Mouse (Mus musculus) kidney, embryonic 15.5 days (tissue): ENCODE results near the gene Gpr37l1. TPM values are rescaled to one million over a fixed set of nuclear protein-coding genes. Genes with fewer than 3 reads are reported as not detected.

ENCODE experiments used
- ATAC-seq: fragments of 200-750 bp; cut with Nextera tagmentation; replicated peaks from 2 replicates; pipeline ENCODE4 v1.8.0; 2017; ENCODE audit warnings: moderate TSS enrichment; ENCODE audit not compliant: low FRiP score
- H3K27ac ChIP-seq: fragments of 300-500 bp; sonication (generic); 2 replicates; pipeline ENCODE4 v1.5.1; 2015; ENCODE audit warnings: mild to moderate bottlenecking, inconsistent platforms
- H3K27me3 ChIP-seq: fragments of 300-500 bp; sonication (generic); 2 replicates; pipeline ENCODE4 v1.6.1; 2015; ENCODE audit warnings: inconsistent platforms
- H3K36me3 ChIP-seq: fragments of 300-500 bp; sonication (generic); 2 replicates; pipeline ENCODE4 v1.6.1; 2015; ENCODE audit warnings: inconsistent platforms
- H3K4me1 ChIP-seq: fragments of 300-500 bp; sonication (generic); 2 replicates; pipeline ENCODE4 v1.6.1; 2015; ENCODE audit warnings: inconsistent platforms
- H3K4me2 ChIP-seq: fragments of 300-500 bp; sonication (generic); 2 replicates; pipeline ENCODE4 v1.6.1; 2015; ENCODE audit warnings: moderate library complexity, mild to moderate bottlenecking, inconsistent platforms
- H3K4me3 ChIP-seq: fragments of 300-500 bp; sonication (generic); replicated peaks from 2 replicates; pipeline ENCODE4 v1.5.1; 2015; ENCODE audit warnings: mild to moderate bottlenecking, inconsistent platforms
- H3K9ac ChIP-seq: fragments of 300-500 bp; sonication (generic); 2 replicates; pipeline ENCODE4 v1.6.1; 2015; ENCODE audit warnings: mild to moderate bottlenecking, inconsistent platforms
- H3K9me3 ChIP-seq: fragments of 300-500 bp; sonication (generic); replicated peaks from 2 replicates; pipeline ENCODE4 v1.6.1; 2016; ENCODE audit warnings: inconsistent platforms
- WGBS: fragments of 180-500 bp; shearing (Covaris S2); methylation state at CpG from one replicate; pipeline ENCODE4 v1.1.7; 2015; ENCODE audit warnings: mixed read lengths; 5-methylcytosine and 5-hydroxymethylcytosine counted together
- polyA plus RNA-seq: library from polyadenylated mRNA; unstranded; fragments of >200 nt; fragmentation: Nextera tagmentation; extraction: Ambion mirVana; gene quantifications from 2 replicates; pipeline ENCODE4 v1.2.1, GENCODE M21; 2015

The Gpr37l1 gene
- polyA plus RNA-seq: 0.09 TPM in 1 of 2 replicates, not detected in the other

- no peak within 1 kb of the TSS for H3K27ac ChIP-seq
- WGBS: 67% methylated on average over 11 of the region's 11 CpGs
- ATAC-seq: no peak
Measured at GRCm38 (mm10) chr1:135167435-135167834, at the start of gene Gpr37l1. Gene Gpr37l1 (minus strand): TSS chr1:135167681.

GRCm38 (mm10) chr1:135213772-135214640, 46.5 kb upstream of the Gpr37l1 start:
- Histone ChIP-seq H3K9me3 (no peaks in the 10 kb centered on the region), H3K9ac (no peak overlapping the region), H3K27me3 (no peaks in the 10 kb centered on the region), H3K4me2 (no peak overlapping the region), H3K27ac (no peak overlapping the region), H3K4me3 (no peak overlapping the region), H3K36me3 (no peaks in the 10 kb centered on the region), H3K4me1 (peaks cover 5% of the 10 kb centered on the region)
- ATAC-seq: no peak
- WGBS: 82% methylated on average over 9 of the region's 9 CpGs

More at GRCm38 (mm10) chr1:135167435-135167834, at the start of gene Gpr37l1:
- Histone ChIP-seq H3K4me2 (no peak within 1 kb of the TSS), H3K9me3 (no peaks in the 10 kb centered on the region), H3K27me3 (no peaks in the 10 kb centered on the region), H3K9ac (no peak within 1 kb of the TSS), H3K36me3 (no peaks in the 10 kb centered on the region), H3K4me3 (no peak within 1 kb of the TSS), H3K4me1 (peaks cover 8% of the 10 kb centered on the region; the same call in 1 of the 2 replicates)

DNA sequence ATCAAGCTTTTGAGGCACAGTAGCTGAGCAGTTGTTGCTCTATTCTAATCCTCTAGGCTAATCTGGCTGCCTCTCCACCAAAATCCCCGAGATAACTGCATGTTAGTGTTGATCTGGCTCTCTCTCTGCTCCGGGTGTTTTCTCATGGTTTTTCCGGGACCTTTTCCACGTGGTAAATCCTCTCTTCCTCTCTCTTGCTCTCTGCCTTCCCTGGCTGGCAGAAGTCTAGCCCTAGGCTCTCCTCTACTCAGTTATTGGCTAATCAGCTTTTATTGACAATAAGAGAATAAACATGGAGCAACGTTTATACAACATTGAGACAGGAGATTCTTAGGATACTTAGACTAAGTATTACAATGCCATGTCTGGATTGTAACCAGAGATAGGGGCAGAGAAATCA, 42.9 kb upstream of the Gpr37l1 start:
- ATAC-seq: no peak
- no peak overlapping the region for H3K9ac ChIP-seq
- H3K4me2 ChIP-seq: no peak overlapping the region
- no peak overlapping the region for H3K27ac ChIP-seq
- H3K9me3 ChIP-seq: no peaks in the 10 kb centered on the region
- H3K4me3 ChIP-seq: no peak overlapping the region
- H3K36me3 ChIP-seq: no peaks in the 10 kb centered on the region
- H3K27me3 ChIP-seq: no peaks in the 10 kb centered on the region
- peaks cover 2% of the 10 kb centered on the region for H3K4me1 ChIP-seq
- WGBS: 66% methylated on average over 5 of the region's 5 CpGs

DNA sequence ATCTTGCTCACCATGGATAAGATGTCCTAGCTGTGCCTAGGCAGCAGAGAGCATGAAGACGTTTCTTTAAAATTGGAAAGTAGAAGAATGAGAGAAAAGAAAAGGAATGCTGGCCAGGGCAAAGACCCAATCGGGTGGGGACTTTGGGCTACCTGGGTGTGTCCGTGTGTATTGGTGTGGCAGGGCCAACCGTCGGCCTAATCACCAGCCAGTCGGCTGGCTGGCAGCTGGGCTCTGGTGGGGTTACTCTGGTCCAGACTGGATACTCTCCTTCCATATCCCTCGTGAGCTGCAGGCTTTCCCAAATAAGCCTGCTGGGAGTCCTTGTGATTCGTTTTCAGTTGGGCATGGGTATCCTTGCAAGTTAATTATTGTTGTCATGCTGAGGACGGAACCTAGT, 41.2 kb upstream of the Gpr37l1 start:
- H3K4me3 ChIP-seq: no peak overlapping the region
- H3K36me3 ChIP-seq: no peaks in the 10 kb centered on the region
- peaks cover 17% of the 10 kb centered on the region for H3K4me1 ChIP-seq
- no peak overlapping the region for H3K9ac ChIP-seq
- 69% methylated on average over 9 of the region's 9 CpGs for WGBS
- H3K27me3 ChIP-seq: no peaks in the 10 kb centered on the region
- no peak overlapping the region for H3K4me2 ChIP-seq
- no peaks in the 10 kb centered on the region for H3K9me3 ChIP-seq
- no peak for ATAC-seq
- H3K27ac ChIP-seq: no peak overlapping the region

DNA sequence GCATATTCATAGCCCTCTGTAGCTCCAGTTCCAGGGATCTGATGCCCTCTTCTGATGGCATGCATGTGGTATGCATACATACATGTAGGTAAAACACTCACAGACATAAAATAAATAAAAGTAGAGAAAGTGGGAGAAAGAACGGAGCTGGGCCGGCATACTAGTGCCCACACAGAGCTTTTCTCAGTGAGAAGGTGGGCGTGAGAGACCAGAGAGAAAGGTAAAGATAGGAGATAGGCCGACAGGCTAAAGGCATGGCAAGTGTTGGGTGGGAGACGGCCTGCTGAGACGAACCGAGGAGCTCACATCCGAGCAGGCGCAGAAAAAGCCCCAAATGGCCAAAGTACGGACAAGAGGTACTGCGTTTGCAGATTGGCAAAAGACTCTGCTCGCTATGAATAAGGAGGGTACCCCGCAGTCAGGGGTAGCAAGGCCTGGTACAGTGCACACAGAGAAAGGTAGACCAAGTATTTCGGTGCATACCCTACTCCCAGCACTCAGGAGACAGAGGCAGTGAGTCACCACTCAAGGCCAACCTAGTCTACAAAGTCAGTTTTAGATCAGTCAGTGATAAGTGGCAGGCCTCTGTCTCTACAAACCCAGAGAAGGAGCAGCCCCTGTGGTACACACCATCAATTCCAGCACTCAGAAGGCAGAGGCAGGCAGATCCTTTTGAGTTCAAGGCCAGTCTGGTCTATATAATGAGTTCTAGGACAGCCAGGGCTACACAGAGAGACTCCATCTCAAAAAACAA, 39.3 kb upstream of the Gpr37l1 start:
- Histone ChIP-seq H3K9me3 (no peaks in the 10 kb centered on the region), H3K27ac (no peak overlapping the region), H3K4me3 (no peak overlapping the region), H3K27me3 (no peaks in the 10 kb centered on the region), H3K36me3 (no peaks in the 10 kb centered on the region), H3K4me1 (peaks cover 17% of the 10 kb centered on the region), H3K4me2 (no peak overlapping the region), H3K9ac (no peak overlapping the region)
- ATAC-seq: no peak
- WGBS: 95% methylated on average over 14 of the region's 14 CpGs

DNA sequence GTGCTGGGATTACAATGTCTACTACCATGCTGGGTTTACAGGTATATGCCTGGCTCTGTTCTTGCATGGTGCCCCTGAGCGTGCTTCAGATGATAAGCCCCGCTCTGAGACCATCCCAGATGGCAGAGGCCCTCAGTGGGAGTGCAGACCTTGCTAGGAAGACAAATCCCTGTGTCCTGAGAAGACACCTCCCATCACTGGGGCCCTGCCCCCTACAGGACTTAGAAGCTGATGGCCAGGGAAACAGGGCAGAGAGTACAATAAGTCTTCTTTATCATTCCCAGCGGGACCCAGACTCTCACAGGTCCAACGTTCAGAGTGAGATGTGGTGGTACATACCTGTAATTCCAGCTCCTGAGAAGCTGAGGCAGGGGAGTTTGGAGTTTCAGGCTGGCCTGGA, 37.8 kb upstream of the Gpr37l1 start:
- Histone ChIP-seq H3K4me2 (no peak overlapping the region), H3K4me1 (peaks cover 20% of the 10 kb centered on the region), H3K27me3 (no peaks in the 10 kb centered on the region), H3K9ac (no peak overlapping the region), H3K36me3 (no peaks in the 10 kb centered on the region), H3K9me3 (no peaks in the 10 kb centered on the region), H3K27ac (peak overlapping the region; percentile 85), H3K4me3 (no peak overlapping the region)
- 63% methylated on average over 4 of the region's 4 CpGs for WGBS
- no peak for ATAC-seq

- H3K4me1 ChIP-seq: peaks cover 25% of the 10 kb centered on the region
- no peaks in the 10 kb centered on the region for H3K36me3 ChIP-seq
- no peak overlapping the region for H3K9ac ChIP-seq
- no peaks in the 10 kb centered on the region for H3K27me3 ChIP-seq
- H3K27ac ChIP-seq: peak overlapping the region; percentile 85
- H3K4me3 ChIP-seq: no peak overlapping the region
- whole genome bisulfite sequencing: 24% methylated on average over 12 of the region's 12 CpGs
- ATAC-seq: peak; percentile 74
- H3K4me2 ChIP-seq: no peak overlapping the region
- H3K9me3 ChIP-seq: no peaks in the 10 kb centered on the region
Measured at GRCm38 (mm10) chr1:135204196-135205126, 37.0 kb upstream of the Gpr37l1 start.

DNA sequence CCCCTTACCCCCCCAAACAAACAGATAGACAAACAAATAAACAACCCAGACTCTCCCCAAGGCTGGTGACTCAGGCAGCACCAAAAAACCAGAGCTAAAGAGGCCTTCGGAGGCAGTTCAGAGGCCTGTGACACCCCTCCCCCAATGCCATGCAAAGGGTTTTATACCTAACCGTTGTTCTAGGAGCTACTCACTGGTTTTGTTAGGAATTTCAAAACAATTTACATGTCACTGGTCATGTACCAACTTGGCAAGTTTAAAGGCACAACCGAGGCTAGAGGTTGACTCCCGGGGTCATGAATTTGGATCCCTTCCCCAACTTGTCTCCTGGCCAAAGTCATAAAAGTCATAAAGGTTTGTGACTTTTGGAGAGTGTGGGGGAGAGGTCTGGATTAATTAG, 32.9 kb upstream of the Gpr37l1 start:
- 50% methylated on average over 4 of the region's 4 CpGs for WGBS
- Histone ChIP-seq H3K4me1 (peaks cover 34% of the 10 kb centered on the region), H3K4me2 (no peak overlapping the region), H3K27me3 (no peaks in the 10 kb centered on the region), H3K9ac (no peak overlapping the region), H3K9me3 (no peaks in the 10 kb centered on the region), H3K4me3 (no peak overlapping the region), H3K36me3 (no peaks in the 10 kb centered on the region), H3K27ac (no peak overlapping the region)
- no peak for ATAC-seq

DNA sequence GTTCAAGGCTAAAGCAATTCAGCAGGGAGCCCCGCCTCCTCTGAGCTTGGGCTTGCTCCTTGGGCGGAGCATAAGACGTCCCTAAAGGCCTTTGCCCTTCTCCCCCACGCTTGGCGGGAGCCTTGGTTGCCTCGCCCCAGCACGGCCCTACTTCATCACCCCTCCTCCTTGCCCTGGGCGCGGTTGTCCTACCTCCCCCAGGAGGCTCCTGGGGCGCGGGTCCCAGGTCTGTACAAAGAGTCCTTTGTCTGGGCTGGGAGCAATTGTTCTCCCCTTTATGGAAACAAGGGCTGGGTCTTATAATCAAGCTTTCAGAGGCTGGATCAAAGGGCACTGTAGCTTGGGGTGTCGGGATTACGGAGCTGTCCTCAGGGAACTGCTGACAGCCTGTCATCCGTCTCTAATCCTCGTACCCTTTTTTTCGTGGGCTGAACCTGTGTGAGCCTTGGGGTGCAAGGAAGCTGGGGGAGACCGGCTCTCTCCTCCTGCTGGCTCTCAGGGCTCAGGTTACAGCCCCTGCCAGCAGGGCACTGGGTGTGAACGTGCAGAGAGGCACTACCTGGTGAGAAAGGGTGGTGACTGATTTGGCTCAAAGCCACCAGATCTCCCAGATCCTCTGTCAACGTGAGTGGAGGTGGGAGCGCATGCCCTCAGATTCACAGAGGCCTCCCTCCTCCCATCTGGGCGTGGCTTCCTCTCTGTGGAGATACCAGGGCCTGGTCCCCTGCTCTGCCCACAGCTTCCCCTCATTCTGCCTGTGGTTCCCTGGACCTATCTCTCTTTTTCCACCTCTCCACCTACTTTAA, 31.7 kb upstream of the Gpr37l1 start:
- peaks cover 23% of the 10 kb centered on the region for H3K4me1 ChIP-seq
- WGBS: 6% methylated on average over 21 of the region's 21 CpGs
- peak; percentile 87 for ATAC-seq
- H3K36me3 ChIP-seq: no peaks in the 10 kb centered on the region
- peak overlapping the region; percentile 48 for H3K4me2 ChIP-seq
- H3K9ac ChIP-seq: peak overlapping the region; percentile 5; the same call in 1 of the 2 replicates
- no peaks in the 10 kb centered on the region for H3K27me3 ChIP-seq
- H3K9me3 ChIP-seq: no peaks in the 10 kb centered on the region
- H3K27ac ChIP-seq: peak overlapping the region; percentile 89
- peak overlapping the region; percentile 4; the same call in 1 of the 2 replicates for H3K4me3 ChIP-seq

DNA sequence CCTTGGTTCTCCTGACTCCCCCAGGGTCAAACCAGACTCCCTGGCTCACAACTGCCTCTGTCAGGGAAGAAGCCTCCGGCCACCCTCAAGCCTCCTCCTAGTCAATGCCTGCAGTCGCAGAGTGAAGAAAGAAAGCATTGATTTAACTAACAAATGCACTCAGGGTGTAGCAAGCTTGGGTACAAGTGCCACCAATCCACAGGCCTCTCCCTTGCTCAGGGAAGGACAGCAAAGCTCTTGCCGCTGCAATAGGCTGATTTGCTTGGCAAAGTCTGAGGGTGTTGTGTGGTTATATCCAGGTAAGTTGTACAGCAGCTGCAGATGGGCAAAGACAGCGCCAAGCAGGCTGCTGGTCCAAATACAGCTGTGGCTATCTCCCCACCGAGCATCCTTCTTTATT, 30.9 kb upstream of the Gpr37l1 start:
- Histone ChIP-seq H3K4me1 (peaks cover 20% of the 10 kb centered on the region), H3K27me3 (no peaks in the 10 kb centered on the region), H3K9me3 (no peaks in the 10 kb centered on the region), H3K4me3 (no peak overlapping the region), H3K4me2 (no peak overlapping the region), H3K36me3 (no peaks in the 10 kb centered on the region), H3K9ac (no peak overlapping the region), H3K27ac (peak overlapping the region; percentile 89)
- WGBS: 48% methylated on average over 5 of the region's 5 CpGs
- ATAC-seq: no peak

DNA sequence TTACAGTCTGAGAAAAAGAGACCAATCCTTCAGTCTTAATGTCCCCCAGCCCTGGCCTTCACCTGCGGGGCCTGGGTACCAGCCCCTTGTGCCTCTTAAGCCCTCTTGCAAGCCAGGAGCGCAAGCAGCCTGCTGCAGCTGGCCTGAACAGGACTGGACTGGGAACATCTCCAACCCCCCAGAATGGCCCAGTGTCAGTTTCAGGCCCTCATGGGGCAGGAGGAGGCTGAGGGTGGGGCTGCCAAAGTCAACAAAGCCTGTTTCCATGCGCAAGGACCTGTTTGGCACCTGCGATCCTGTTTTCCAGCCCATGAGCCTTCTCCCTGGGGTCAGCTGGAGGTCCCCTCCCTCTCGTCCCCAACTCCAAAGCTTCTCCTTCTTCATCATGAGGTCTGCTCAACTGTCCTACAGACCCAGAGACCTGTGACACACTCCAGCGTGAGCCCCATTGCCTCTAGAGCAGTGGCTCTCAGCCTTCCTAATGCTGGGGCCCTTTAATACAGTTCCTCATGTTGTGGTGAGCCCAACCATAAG, 28.5 kb upstream of the Gpr37l1 start:
- Histone ChIP-seq H3K9me3 (no peaks in the 10 kb centered on the region), H3K27me3 (no peaks in the 10 kb centered on the region), H3K36me3 (no peaks in the 10 kb centered on the region), H3K4me2 (no peak overlapping the region), H3K27ac (no peak overlapping the region), H3K9ac (no peak overlapping the region), H3K4me3 (no peak overlapping the region), H3K4me1 (peaks cover 20% of the 10 kb centered on the region)
- WGBS: 74% methylated on average over 6 of the region's 6 CpGs
- no peak for ATAC-seq
